Mouse (Mus musculus) macrophage (primary cell): Measurements from ENCODE around the gene Tecta. TPM values are rescaled to one million over a fixed set of nuclear protein-coding genes. Genes with fewer than 3 reads are reported as not detected.

ENCODE experiments used
- H3K27ac ChIP-seq: fragments of 350-480 bp; formaldehyde crosslinking; 2 replicates; pipeline ENCODE4 v1.9.0; 2021
- H3K36me3 ChIP-seq: fragments of 350-480 bp; formaldehyde crosslinking; 2 replicates; pipeline ENCODE4 v1.9.0; 2021; ENCODE audit errors: inconsistent target
- H3K4me3 ChIP-seq: fragments of 350-480 bp; formaldehyde crosslinking; 2 replicates; pipeline ENCODE4 v1.9.0; 2021; ENCODE audit errors: inconsistent target
- H3K79me2 ChIP-seq: fragments of 350-480 bp; formaldehyde crosslinking; 2 replicates; pipeline ENCODE4 v1.9.0; 2021; ENCODE audit errors: inconsistent target
- WGBS: methylation state at CpG from one replicate; pipeline ENCODE4 v1.1.7; 2026; ENCODE audit warnings: inconsistent platforms; ENCODE audit not compliant: missing documents; 5-methylcytosine and 5-hydroxymethylcytosine counted together
- polyA plus RNA-seq: library from polyadenylated mRNA; stranded (reverse); fragments of 250-400 nt; gene quantifications from 3 replicates; pipeline ENCODE4 v1.2.4, GENCODE M21; 2018; ENCODE audit warnings: inconsistent platforms
- total RNA-seq, 78 experiments: library from RNA; depleted of rRNA; stranded (reverse); fragments of 250-400 nt; gene quantifications; 1 replicate in 9 of 78; 2 replicates in 24 of 78; 3 replicates in 43 of 78; 4 replicates in 2 of 78; pipeline ENCODE4 v1.2.4; 2018; ENCODE audit warnings: inconsistent platforms in 56 of 78

Tecta gene
- total RNA-seq (2018; cell fraction: chromatin; rRNA removed): under 1 TPM in 4 of 26 experiments, not detected in 22; 0.08 to 0.18 (median 0.12) TPM
- total RNA-seq (2018; cell fraction: cytosol; rRNA removed): under 1 TPM in 1 of 26 experiments, not detected in 25; under 0.01 TPM
- total RNA-seq (2018; cell fraction: nucleus; rRNA removed): under 1 TPM in 1 of 26 experiments, not detected in 25; 0.10 TPM
- not detected in 3 replicates for polyA plus RNA-seq

DNA sequence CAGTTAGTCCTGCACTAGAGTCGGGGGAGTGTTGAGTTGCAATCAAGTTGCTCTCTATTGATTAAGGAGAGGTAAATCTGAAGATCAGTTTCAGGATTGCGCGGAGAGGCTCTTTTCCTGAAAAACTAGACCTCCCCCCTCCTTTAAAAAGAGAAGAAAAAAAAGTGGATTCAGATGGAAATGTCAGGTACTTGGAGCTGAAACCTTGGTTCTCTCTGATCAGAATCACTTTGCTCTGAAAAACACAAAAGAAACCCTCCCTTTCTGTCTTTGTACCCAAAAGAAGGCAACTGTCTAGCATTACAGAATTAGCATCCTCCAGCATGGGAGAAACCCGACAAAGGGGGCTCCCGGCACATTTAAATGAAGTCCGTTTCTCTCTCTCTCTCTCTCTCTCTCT, at the start of gene Tecta:
Gene Tecta, minus strand, starts transcription at position 101 of the 400 bp plus-strand sequence.
- no peak within 1 kb of the TSS for H3K4me3 ChIP-seq
- no peaks in the 10 kb centered on the region for H3K36me3 ChIP-seq
- H3K27ac ChIP-seq: no peak within 1 kb of the TSS
- no peaks in the 10 kb centered on the region for H3K79me2 ChIP-seq
- 89% methylated on average over 6 of the region's 6 CpGs for WGBS

- Histone ChIP-seq H3K36me3 (peaks cover 57% of the 10 kb centered on the region), H3K4me3 (no peak overlapping the region), H3K79me2 (no peaks in the 10 kb centered on the region), H3K27ac (no peak overlapping the region)
- WGBS: 97% methylated on average over 6 of the region's 6 CpGs
These were observed 49.3 kb upstream of the Tecta start for GRCm38 (mm10) chr9:42449043-42449442.

- H3K4me3 ChIP-seq: no peak overlapping the region
- WGBS: 96% methylated on average over 8 of the region's 8 CpGs
- H3K27ac ChIP-seq: no peak overlapping the region
- H3K36me3 ChIP-seq: peaks cover 73% of the 10 kb centered on the region
- H3K79me2 ChIP-seq: no peaks in the 10 kb centered on the region
These were observed 42.4 kb upstream of the Tecta start for GRCm38 (mm10) chr9:42442100-42442499.

DNA sequence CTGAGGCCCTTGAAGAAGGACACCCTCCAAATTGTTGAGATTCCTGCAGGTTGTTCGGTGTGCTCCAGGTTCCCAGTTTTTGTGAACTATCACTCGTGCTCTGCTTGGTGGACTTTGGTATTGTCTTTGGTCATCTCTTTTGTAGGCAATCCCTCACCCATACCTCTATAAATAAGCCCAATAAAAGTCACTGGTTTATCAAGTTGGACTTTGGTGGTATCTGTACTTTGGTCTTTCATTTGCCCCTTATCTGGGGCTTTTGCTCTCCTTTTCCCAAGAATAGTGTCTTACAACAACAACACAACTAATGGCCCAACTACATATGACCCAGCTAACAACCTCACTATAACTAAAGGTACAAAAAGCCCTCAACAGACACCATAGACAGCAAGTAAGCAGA, 41.5 kb upstream of the Tecta start:
- Histone ChIP-seq H3K27ac (no peak overlapping the region), H3K36me3 (peaks cover 74% of the 10 kb centered on the region), H3K79me2 (no peaks in the 10 kb centered on the region), H3K4me3 (no peak overlapping the region)
- 100% methylated on average over 2 of the region's 2 CpGs for WGBS

DNA sequence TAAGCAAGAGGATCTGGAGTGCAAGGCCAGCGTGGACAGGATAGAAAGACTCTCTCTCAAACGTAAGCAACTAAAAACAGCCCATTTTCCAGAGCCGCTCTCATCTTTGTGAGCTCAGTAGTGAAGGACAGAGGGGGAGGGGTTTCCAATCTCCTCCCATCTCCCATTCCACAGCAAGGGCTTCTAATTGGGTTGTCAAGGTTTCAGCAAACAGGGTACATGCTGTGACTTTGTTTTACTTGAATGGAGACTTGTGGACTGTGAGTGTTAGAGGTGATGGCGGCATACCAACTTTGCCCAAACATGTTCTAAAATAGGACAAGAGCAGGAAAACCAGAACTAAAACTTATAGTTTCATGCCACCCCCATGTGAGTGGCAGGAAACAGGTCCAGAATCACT, 39.7 kb upstream of the Tecta start:
- WGBS: 98% methylated on average over 4 of the region's 4 CpGs
- Histone ChIP-seq H3K36me3 (peaks cover 67% of the 10 kb centered on the region), H3K27ac (no peak overlapping the region), H3K79me2 (no peaks in the 10 kb centered on the region), H3K4me3 (no peak overlapping the region)

DNA sequence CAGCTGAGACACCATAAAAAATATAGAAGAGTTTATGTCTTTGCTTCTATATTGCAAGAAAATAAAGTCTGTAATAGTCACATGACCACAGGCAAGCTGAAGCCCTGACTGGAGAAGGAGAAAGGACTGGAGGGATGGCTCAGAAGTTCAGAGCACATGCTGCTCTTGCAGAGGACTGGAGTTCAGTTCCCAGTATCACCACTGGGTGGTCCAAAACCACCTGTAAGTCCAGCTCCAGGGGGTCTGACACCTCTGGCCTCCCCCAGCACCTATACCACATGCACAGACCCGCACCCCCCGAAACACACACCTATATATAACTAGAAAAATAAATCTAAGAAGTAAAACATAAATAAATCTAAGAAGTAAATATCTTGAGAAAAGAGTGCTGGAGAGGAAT, 32.4 kb upstream of the Tecta start:
- H3K79me2 ChIP-seq: no peaks in the 10 kb centered on the region
- 100% methylated on average over 2 of the region's 2 CpGs for WGBS
- no peak overlapping the region for H3K27ac ChIP-seq
- no peak overlapping the region for H3K4me3 ChIP-seq
- peaks cover 34% of the 10 kb centered on the region for H3K36me3 ChIP-seq

DNA sequence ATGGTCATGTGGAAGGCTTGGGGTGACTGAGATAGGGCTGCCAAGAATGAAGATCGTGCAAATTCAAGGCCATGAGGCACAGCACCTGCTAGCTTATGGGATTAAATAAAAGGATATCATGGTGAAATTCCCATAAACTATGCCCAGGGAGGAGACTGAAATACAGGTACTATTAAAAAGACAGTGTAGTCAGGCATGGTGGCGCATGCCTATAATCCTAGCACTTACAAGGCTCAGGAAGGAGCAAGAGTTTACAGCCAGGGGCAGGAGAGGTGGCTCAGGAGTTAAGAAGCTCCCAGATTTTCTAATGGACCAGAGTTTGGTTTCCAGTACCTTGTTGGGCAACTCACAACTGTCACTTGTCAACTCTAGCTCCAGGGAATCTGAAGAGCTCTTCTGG, 31.9 kb upstream of the Tecta start:
- Histone ChIP-seq H3K27ac (no peak overlapping the region), H3K36me3 (peaks cover 30% of the 10 kb centered on the region), H3K4me3 (no peak overlapping the region), H3K79me2 (no peaks in the 10 kb centered on the region)
- 87% methylated on average over 2 of the region's 2 CpGs for WGBS

DNA sequence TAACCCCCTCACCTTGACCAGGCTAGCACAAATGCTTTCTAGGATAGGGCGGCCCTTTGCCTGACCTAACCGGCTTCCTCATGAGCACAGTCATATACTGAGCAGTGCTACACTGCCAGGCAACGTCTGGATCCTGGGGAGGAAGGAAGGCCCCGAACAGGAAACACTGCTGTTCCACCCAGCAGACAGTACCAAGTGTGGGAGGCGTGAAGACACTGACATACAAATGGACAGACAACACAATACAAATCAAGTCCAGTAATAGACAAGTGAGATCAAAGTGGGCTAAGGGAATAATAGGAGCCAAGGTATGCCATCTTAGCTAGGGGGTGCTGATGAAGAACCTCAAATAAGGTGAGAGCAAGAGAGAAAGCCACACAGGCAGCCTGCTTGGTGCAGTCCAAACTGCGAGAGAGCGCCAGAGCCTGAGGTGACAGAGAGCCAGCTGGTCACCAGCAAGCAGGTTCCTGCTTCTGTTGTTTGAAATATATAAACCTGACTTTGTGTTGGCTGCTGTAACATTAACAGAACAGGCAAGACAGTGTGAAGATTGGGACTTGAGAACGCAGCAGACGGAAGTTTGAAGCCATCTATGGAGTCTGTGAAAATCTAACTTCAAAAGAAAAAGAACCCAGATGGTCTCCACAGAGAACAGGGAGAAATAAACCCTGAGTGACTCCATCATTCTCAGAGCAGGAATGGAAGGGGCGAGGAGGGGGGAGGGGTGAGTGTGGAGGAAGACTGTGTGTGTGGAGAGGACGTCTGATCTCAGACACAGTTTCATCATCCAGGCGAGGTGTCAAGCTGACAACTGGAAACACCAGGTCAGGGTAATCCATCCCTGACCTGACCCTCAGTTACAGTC, 28.6 kb upstream of the Tecta start:
- peaks cover 10% of the 10 kb centered on the region; the same call in 1 of the 2 replicates for H3K36me3 ChIP-seq
- no peak overlapping the region for H3K4me3 ChIP-seq
- WGBS: 50% methylated on average over 12 of the region's 12 CpGs
- H3K79me2 ChIP-seq: no peaks in the 10 kb centered on the region
- no peak overlapping the region for H3K27ac ChIP-seq

DNA sequence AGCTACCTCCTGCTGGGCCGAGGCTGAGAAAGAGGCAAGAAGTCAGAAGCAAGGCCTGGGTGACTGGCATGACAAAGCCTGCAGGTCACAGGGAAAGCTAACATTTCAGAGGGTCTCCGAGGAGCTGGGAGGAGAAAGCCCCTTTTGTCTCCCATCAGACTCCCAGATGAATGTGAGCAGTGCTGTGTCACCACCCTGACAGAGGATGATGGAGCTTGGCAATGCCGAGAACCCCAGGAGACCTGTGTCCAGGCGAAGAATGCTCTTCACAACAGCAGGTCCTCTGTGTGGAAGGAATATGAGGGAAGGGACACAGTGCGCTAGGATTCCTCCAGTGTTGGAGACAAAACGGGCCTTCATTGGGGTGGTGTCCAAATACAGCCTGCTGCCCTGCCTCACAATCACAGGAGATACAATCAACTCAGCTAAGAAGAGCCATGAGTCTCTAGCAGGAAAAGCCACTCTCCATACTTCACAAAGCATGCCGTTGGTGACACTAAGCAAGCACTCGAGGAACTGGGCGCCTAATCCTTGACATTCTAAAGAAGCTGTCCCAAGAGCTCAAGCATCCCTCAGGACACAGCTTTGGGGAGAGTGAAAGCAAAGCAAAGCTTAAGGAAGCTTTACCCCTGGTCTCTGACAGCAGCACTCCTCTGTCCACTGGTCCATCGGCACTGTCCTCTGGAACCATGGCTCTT, 27.1 kb upstream of the Tecta start:
- WGBS: 97% methylated on average over 10 of the region's 10 CpGs

GRCm38 (mm10) chr9:42423649-42424048, 23.9 kb upstream of the Tecta start:
- Histone ChIP-seq H3K79me2 (no peaks in the 10 kb centered on the region), H3K27ac (no peak overlapping the region), H3K4me3 (no peak overlapping the region), H3K36me3 (peaks cover 3% of the 10 kb centered on the region; the same call in 1 of the 2 replicates)
- WGBS: 81% methylated on average over 2 of the region's 2 CpGs

More for the DNA sequence above, 27.1 kb upstream of the Tecta start:
- Histone ChIP-seq H3K4me3 (no peak overlapping the region), H3K79me2 (no peaks in the 10 kb centered on the region), H3K27ac (no peak overlapping the region), H3K36me3 (peaks cover 10% of the 10 kb centered on the region; the same call in 1 of the 2 replicates)

DNA sequence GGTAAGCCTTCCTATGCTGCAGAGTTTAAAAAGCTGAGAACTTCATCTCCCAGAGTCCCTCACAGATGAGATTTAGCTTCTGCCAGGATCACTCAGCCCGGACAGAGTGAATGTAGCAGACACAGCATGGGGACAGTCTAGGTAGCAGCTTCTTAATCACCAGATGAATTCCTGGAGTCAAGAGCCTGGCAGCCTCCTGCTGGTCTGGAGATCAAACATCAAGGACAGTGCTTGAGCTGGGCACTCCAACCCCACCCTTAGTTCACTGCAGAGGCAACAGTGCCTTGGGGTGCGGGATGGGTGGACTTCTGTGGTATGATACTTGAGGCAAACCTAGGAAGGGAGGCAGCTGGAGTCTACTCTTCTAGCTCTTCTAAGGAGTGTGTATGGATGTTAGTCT, 20.0 kb upstream of the Tecta start:
- no peak overlapping the region for H3K4me3 ChIP-seq
- H3K27ac ChIP-seq: no peak overlapping the region
- H3K36me3 ChIP-seq: peaks cover 15% of the 10 kb centered on the region; the same call in 1 of the 2 replicates
- no peaks in the 10 kb centered on the region for H3K79me2 ChIP-seq
- WGBS: 97% methylated on average over 2 of the region's 2 CpGs

- WGBS: 81% methylated on average over 5 of the region's 5 CpGs
These were observed 19.1 kb upstream of the Tecta start for GRCm38 (mm10) chr9:42418786-42419185.

DNA sequence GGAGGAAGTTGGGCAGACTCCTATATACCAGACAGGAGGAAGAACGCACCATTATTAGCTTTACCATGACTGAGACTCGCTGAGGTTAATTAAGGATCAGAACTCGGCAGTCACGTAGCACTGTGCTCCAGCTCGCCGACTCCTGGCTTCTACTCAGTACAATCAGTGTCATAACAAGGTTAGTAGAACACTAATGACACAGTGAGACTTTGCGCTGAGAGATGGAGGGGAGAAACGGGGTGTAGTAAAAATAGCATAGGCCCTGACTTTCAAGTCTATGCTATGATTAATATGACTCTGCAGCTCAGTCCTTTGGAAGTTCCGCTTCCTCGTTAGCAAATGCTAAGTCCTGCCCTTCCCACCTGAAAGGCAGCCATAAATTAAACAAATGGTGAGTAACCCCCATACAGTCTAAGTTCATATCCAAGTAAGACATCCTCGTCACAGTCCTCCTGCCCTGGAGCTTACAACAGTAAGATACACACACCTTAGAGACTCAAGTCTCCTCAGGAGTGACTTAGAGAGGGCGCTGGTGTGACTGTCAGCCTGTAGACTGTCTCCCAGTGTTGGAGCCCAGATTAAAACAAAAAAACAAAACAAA, 17.7 kb upstream of the Tecta start:
- WGBS: 90% methylated on average over 12 of the region's 12 CpGs
- H3K79me2 ChIP-seq: no peaks in the 10 kb centered on the region
- H3K27ac ChIP-seq: no peak overlapping the region
- H3K36me3 ChIP-seq: peaks cover 18% of the 10 kb centered on the region; the same call in 1 of the 2 replicates
- H3K4me3 ChIP-seq: no peak overlapping the region

More at GRCm38 (mm10) chr9:42418786-42419185, 19.1 kb upstream of the Tecta start:
- H3K79me2 ChIP-seq: no peaks in the 10 kb centered on the region
- H3K4me3 ChIP-seq: no peak overlapping the region
- H3K27ac ChIP-seq: no peak overlapping the region
- H3K36me3 ChIP-seq: peaks cover 18% of the 10 kb centered on the region; the same call in 1 of the 2 replicates

- Histone ChIP-seq H3K79me2 (no peaks in the 10 kb centered on the region), H3K36me3 (peaks cover 15% of the 10 kb centered on the region; the same call in 1 of the 2 replicates), H3K4me3 (no peak overlapping the region), H3K27ac (no peak overlapping the region)
- WGBS: no CpG with 5 or more reads among the region's 1 CpGs
These were observed 15.5 kb upstream of the Tecta start for GRCm38 (mm10) chr9:42415184-42415583.
